Mouse (Mus musculus): Measurements from ENCODE around the gene Ugt1a8. TPM values are rescaled to one million over a fixed set of nuclear protein-coding genes. Genes with fewer than 3 reads are reported as not detected.
"Not testable (repeated sequence)": the region's sequence is repeated elsewhere in the genome, so short reads cannot be mapped to it uniquely, and the experiment has no call there.

Ugt1a8 gene
- not detected in 2 replicates for polyA plus RNA-seq (2015; fragmentation: Nextera tagmentation; extraction: Ambion mirVana)

DNA sequence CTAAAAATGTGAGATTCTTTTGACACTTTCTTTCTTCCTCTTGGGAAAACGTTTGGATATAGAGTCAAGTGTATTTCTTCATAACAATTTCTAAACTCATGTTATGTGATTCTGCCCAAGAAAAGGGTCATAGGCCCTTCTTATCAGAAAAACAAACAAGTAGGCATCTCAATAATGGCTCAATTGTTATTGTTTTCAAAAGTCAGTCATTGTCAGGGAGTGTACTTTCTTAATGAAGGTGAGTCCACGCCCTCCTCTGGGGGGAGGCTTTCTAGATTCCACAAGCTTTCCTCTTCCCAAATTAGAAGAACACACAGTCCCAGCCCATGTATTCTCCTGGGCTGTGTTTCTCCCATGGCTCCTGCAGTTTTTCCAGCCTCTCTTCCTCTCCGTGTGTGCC is at the start of gene Ugt1a8:
Ugt1a8 (plus strand) TSS at position 301 of the 400 bp plus-strand sequence.
- no peak within 1 kb of the TSS for H3K4me3 ChIP-seq (replicated peaks)
- no peak for ATAC-seq (ENCODE audit: insufficient number of reproducible peaks, low FRiP score, low TSS enrichment, low read depth)
- no peak within 1 kb of the TSS for H3K4me2 ChIP-seq (replicated peaks)
- H3K27me3 ChIP-seq: no peaks in the 10 kb centered on the region
- no peak within 1 kb of the TSS for H3K9ac ChIP-seq
- no peaks in the 10 kb centered on the region for H3K36me3 ChIP-seq
- WGBS: 77% methylated on average over 3 of the region's 3 CpGs
- H3K4me1 ChIP-seq: no peaks in the 10 kb centered on the region
- H3K27ac ChIP-seq (replicated peaks): no peak within 1 kb of the TSS
- H3K9me3 ChIP-seq (replicated peaks): no peaks in the 10 kb centered on the region

DNA sequence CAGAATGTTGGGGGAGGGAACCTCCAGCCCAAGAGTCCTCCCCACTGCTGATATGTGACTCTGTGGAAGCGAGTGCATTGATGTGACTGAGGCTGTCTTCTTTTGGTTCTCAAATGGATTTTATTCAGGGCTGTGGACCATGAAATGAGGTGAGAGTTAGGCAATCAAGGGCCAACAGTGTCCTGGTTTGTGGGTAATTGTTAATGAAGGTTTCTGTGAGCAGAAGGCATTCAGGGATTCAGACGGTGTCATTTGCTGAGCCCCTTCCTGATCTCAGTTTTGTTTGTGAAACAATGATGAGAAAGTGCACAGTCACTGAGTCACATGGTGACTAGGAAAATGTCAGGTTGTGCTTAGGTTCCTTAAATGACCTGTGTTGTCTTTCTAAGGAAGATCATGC is 44.6 kb upstream of the Ugt1a8 start:
- not testable (repeated sequence) for ATAC-seq (ENCODE audit: insufficient number of reproducible peaks, low FRiP score, low TSS enrichment, low read depth); H3K4me2 ChIP-seq (replicated peaks); H3K27ac ChIP-seq (replicated peaks); H3K4me1 ChIP-seq; H3K4me3 ChIP-seq (replicated peaks); H3K36me3 ChIP-seq; H3K9me3 ChIP-seq (replicated peaks); H3K27me3 ChIP-seq; H3K9ac ChIP-seq
- 74% methylated on average over 1 of the region's 2 CpGs for WGBS

DNA sequence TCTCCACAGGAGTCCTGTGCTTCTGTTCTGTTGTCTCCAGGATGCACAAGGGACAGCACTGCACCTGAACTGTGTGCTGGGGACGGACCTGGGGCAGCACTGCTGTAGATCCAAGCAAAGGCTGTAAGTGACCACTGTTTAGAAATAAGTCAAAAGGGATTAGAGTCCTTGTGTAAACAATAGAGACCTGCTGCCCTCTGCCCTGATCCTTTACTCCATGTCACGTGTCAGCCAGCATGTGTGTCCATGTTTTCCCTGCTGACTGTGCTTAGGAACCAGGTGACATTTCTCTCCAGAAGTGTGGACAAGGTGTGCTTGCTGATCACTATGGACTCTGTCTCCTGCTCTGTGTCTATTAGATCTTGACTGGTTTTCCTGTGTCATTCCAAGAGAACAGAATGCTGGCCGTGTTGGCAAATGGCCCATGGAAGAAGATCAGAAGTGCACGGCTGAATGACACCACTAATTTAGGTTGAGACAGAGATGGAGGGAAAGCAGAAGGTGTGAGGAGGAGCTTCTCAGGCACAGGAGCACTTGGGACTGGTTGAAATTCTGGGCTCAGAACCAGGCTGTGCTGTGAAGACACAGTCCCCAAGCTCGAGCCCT is 42.7 kb upstream of the Ugt1a8 start:
- 70% methylated on average over 4 of the region's 5 CpGs for WGBS
- not testable (repeated sequence) for H3K4me1 ChIP-seq; ATAC-seq (ENCODE audit: insufficient number of reproducible peaks, low FRiP score, low TSS enrichment, low read depth); H3K9me3 ChIP-seq (replicated peaks); H3K4me3 ChIP-seq (replicated peaks); H3K27ac ChIP-seq (replicated peaks); H3K9ac ChIP-seq; H3K27me3 ChIP-seq; H3K4me2 ChIP-seq (replicated peaks); H3K36me3 ChIP-seq

DNA sequence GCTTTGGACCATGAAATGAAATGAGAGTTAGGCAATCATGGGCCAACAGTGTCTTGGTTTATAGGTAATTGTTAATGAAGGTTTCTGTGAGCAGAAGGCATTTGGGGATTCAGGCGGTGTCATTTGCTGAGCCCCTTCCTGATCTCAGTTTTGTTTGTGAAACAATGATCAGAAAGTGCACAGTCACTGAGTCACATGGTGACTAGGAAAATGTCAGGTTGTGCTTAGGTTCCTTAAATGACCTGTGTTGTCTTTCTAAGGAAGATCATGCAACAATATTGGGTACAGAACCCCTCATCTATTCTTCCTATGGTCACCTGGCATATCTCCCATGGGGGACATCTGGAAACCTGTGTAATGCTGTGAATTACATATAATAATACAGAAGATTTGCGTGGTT is 40.2 kb upstream of the Ugt1a8 start:
- not testable (repeated sequence) for ATAC-seq (ENCODE audit: insufficient number of reproducible peaks, low FRiP score, low TSS enrichment, low read depth); H3K4me2 ChIP-seq (replicated peaks); H3K27ac ChIP-seq (replicated peaks); H3K4me3 ChIP-seq (replicated peaks); H3K4me1 ChIP-seq; H3K36me3 ChIP-seq; H3K27me3 ChIP-seq; H3K9me3 ChIP-seq (replicated peaks); H3K9ac ChIP-seq
- 77% methylated on average over 2 of the region's 2 CpGs for WGBS

DNA sequence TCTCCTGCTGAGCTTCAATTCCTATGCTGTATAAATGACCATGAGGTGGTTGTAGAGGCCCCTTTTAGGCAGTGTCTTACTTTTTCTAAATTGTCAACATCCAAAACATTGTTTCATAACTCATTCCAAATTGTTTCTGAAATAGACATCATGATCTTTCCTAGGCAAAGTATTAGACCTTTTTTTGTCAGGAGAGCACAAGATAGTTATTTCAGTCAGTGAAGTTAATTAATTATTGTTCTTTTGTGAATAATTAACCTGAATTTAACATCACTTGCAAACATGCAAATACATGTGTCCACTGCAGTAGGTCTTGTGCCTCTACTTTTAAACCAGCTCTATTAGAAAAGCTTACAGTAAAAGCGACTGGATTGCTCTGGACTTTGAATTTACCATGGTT is 32.5 kb upstream of the Ugt1a8 start, which contains the start of gene Ugt1a10:
Ugt1a10 (plus strand) TSS at position 301 of the 400 bp plus-strand sequence.
- Histone ChIP-seq H3K4me3 (replicated peaks) (no peak within 1 kb of the TSS), H3K27ac (replicated peaks) (no peak within 1 kb of the TSS), H3K36me3 (no peaks in the 10 kb centered on the region), H3K9me3 (replicated peaks) (no peaks in the 10 kb centered on the region), H3K27me3 (no peaks in the 10 kb centered on the region), H3K4me2 (replicated peaks) (no peak within 1 kb of the TSS), H3K9ac (no peak within 1 kb of the TSS), H3K4me1 (no peaks in the 10 kb centered on the region)
- 69% methylated on average over 1 of the region's 1 CpGs for WGBS
- no peak for ATAC-seq (ENCODE audit: insufficient number of reproducible peaks, low FRiP score, low TSS enrichment, low read depth)

DNA sequence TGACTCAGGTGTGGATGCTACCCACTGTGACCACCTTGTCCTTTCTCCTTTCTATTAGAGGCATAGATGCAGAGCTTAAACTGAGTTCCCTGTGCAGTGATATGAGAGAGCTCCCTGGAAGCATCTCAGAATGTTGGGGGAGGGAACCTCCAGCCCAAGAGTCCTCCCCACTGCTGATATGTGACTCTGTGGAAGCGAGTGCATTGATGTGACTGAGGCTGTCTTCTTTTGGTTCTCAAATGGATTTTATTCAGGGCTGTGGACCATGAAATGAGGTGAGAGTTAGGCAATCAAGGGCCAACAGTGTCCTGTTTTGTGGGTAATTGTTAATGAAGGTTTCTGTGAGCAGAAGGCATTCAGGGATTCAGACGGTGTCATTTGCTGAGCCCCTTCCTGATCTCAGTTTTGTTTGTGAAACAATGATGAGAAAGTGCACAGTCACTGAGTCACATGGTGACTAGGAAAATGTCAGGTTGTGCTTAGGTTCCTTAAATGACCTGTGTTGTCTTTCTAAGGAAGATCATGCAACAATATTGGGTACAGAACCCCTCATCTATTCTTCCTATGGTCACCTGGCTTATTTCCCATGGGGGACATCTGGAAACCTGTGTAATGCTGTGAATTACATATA is 21.0 kb upstream of the Ugt1a8 start:
- 65% methylated on average over 1 of the region's 2 CpGs for WGBS
- not testable (repeated sequence) for H3K9me3 ChIP-seq (replicated peaks); ATAC-seq (ENCODE audit: insufficient number of reproducible peaks, low FRiP score, low TSS enrichment, low read depth)

DNA sequence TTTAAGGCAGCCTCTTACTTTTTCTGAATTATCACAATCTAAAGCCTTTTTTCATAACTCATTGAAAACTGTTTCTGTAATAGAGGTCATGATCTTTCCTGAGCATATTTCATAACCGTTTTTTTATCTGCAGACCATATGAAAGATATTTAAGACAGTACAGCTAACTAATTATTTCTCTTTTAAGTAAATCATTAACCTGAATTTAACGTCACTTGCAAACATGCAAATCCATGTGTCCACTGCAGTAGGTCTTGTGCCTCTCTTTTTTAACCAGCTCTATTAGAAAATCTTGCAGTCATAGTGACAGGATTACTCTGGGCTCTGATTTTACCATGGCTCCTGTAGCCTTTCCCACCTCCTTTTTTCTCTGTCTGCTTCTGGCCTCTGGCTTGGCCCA is 17.1 kb upstream of the Ugt1a8 start, which contains the start of gene Ugt1a9:
Ugt1a9 (plus strand) TSS at position 306 of the 400 bp plus-strand sequence.
- H3K9me3 ChIP-seq (replicated peaks): no peaks in the 10 kb centered on the region

More for the DNA sequence above, 21.0 kb upstream of the Ugt1a8 start:
- H3K9ac ChIP-seq; H3K36me3 ChIP-seq; H3K4me3 ChIP-seq (replicated peaks); H3K4me2 ChIP-seq (replicated peaks); H3K27me3 ChIP-seq; H3K27ac ChIP-seq (replicated peaks); H3K4me1 ChIP-seq: not testable (repeated sequence)

DNA sequence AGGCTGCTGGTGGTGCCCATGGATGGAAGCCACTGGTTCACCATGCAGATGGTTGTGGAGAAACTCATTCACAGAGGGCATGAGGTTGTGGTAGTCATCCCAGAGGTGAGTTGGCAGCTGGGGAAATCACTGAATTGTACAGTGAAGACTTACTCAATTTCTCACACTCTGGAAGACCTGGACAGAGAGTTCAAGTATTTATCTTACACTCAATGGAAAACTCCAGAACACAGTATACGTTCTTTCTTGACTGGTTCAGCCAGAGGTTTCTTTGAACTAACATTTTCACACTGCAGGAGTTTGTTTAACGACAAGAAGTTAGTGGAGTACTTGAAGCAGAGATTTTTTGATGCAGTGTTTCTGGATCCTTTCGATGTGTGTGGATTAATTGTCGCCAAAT is 16.7 kb upstream of the Ugt1a8 start:
- H3K9me3 ChIP-seq (replicated peaks): no peaks in the 10 kb centered on the region
- H3K36me3 ChIP-seq: no peaks in the 10 kb centered on the region
- no peaks in the 10 kb centered on the region for H3K27me3 ChIP-seq
- no peak overlapping the region for H3K9ac ChIP-seq
- no peak overlapping the region for H3K4me3 ChIP-seq (replicated peaks)
- no peaks in the 10 kb centered on the region for H3K4me1 ChIP-seq
- no peak overlapping the region for H3K4me2 ChIP-seq (replicated peaks)
- 78% methylated on average over 4 of the region's 4 CpGs for WGBS
- no peak overlapping the region for H3K27ac ChIP-seq (replicated peaks)
- ATAC-seq (ENCODE audit: insufficient number of reproducible peaks, low FRiP score, low TSS enrichment, low read depth): no peak

More for the DNA sequence above, 17.1 kb upstream of the Ugt1a8 start, which contains the start of gene Ugt1a9:
- H3K9ac ChIP-seq: no peak within 1 kb of the TSS
- 69% methylated on average over 2 of the region's 2 CpGs for WGBS
- H3K4me1 ChIP-seq: no peaks in the 10 kb centered on the region
- no peak within 1 kb of the TSS for H3K4me2 ChIP-seq (replicated peaks)
- H3K4me3 ChIP-seq (replicated peaks): no peak within 1 kb of the TSS
- no peak within 1 kb of the TSS for H3K27ac ChIP-seq (replicated peaks)
- no peak for ATAC-seq (ENCODE audit: insufficient number of reproducible peaks, low FRiP score, low TSS enrichment, low read depth)
- H3K36me3 ChIP-seq: no peaks in the 10 kb centered on the region
- no peaks in the 10 kb centered on the region for H3K27me3 ChIP-seq

DNA sequence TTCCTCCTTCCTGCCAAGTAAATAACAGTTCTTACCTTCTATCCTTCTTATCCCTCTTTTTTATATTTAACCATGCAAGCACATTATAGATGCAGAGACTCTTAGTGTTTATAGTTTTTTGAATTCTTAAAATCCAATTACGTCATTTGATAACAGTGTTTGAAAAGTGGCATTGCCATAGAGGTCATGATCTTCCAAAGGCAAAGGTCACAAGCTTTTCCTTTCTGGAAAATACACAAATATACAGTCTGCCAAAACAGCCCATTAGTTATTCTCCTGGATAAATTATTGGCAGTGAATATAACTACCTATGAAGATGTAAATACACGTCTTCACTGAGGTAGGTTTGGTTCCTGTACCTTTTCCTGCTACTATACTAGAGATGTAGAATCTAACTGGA is 13.1 kb upstream of the Ugt1a8 start:
- H3K4me3 ChIP-seq (replicated peaks): no peak overlapping the region
- H3K27me3 ChIP-seq: no peaks in the 10 kb centered on the region
- WGBS: 81% methylated on average over 2 of the region's 2 CpGs
- H3K4me2 ChIP-seq (replicated peaks): no peak overlapping the region
- no peaks in the 10 kb centered on the region for H3K36me3 ChIP-seq
- no peak overlapping the region for H3K9ac ChIP-seq
- no peaks in the 10 kb centered on the region for H3K4me1 ChIP-seq
- H3K27ac ChIP-seq (replicated peaks): no peak overlapping the region
- no peaks in the 10 kb centered on the region for H3K9me3 ChIP-seq (replicated peaks)
- ATAC-seq (ENCODE audit: insufficient number of reproducible peaks, low FRiP score, low TSS enrichment, low read depth): no peak

DNA sequence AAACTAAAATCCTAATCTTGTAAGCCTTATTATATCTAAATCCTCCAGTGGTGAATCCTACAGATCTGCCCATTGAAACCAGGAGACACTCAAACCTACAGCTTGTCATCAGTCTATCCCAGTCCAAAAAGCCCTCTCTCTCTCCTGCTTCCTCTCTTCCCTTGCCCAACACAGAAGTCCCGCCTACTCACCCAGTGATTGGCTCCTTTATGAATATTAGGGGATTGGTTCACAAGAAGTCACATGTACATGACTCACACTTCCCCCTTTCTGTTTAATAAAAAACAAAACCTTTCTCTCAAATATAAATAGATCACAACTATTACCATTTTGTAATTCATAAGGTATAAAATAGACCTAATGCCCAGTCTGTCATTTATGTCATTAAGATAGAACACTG is 10.5 kb upstream of the Ugt1a8 start:
- no peak for ATAC-seq (ENCODE audit: insufficient number of reproducible peaks, low FRiP score, low TSS enrichment, low read depth)
- no peaks in the 10 kb centered on the region for H3K4me1 ChIP-seq
- no peak overlapping the region for H3K9ac ChIP-seq
- H3K27me3 ChIP-seq: no peaks in the 10 kb centered on the region
- 86% methylated on average over 1 of the region's 1 CpGs for WGBS
- no peak overlapping the region for H3K4me3 ChIP-seq (replicated peaks)
- H3K27ac ChIP-seq (replicated peaks): no peak overlapping the region
- no peaks in the 10 kb centered on the region for H3K36me3 ChIP-seq
- H3K4me2 ChIP-seq (replicated peaks): no peak overlapping the region
- no peaks in the 10 kb centered on the region for H3K9me3 ChIP-seq (replicated peaks)

DNA sequence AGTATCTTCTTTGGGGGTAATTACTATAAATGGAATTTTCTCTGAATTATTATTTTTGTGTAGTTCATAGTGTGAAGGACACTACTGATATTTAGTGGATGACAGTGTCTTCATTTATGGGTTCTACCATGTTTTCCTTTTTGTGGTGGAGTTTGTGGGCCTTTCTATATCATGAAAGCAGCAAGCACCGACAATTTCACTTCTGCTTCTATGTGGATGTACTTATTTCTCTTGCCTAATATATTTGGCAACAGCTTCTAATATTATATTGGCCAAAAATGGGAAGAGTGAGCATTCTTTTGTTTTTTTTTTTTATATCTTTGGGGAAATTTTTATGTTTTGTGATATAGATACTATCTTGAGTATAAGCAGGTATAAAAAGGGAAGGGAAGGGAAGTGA is 5.9 kb upstream of the Ugt1a8 start:
- no peak for ATAC-seq (ENCODE audit: insufficient number of reproducible peaks, low FRiP score, low TSS enrichment, low read depth)
- no peaks in the 10 kb centered on the region for H3K27me3 ChIP-seq
- no peak overlapping the region for H3K4me2 ChIP-seq (replicated peaks)
- no peak overlapping the region for H3K9ac ChIP-seq
- no peak overlapping the region for H3K27ac ChIP-seq (replicated peaks)
- no peaks in the 10 kb centered on the region for H3K4me1 ChIP-seq
- WGBS: 84% methylated on average over 1 of the region's 1 CpGs
- H3K4me3 ChIP-seq (replicated peaks): no peak overlapping the region
- no peaks in the 10 kb centered on the region for H3K36me3 ChIP-seq
- H3K9me3 ChIP-seq (replicated peaks): no peaks in the 10 kb centered on the region

DNA sequence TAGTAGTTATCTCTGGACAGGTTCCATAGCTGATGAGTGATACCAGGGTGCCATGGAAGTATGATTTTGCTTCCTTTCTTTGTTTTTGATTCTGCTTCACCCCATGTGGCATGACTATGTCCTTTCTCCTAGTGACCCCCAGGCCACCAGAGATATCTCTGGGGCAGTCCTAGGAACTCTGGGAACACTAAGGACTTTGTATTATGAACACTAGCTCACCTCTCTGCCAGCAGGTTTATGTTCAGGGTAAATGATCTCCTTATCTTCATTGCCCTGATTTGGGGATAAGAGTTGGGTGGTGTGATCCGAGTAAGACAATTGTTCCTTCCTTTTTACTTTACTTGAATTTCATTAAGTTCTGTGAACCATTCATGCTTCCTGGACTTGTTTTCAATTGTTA is 1.5 kb upstream of the Ugt1a8 start:
- 73% methylated on average over 1 of the region's 1 CpGs for WGBS
- no peak overlapping the region for H3K4me2 ChIP-seq (replicated peaks)

More for the DNA sequence above, 1.5 kb upstream of the Ugt1a8 start:
- H3K36me3 ChIP-seq: no peaks in the 10 kb centered on the region
- no peaks in the 10 kb centered on the region for H3K4me1 ChIP-seq
- H3K27ac ChIP-seq (replicated peaks): no peak overlapping the region
- H3K9ac ChIP-seq: no peak overlapping the region
- no peaks in the 10 kb centered on the region for H3K27me3 ChIP-seq
- ATAC-seq (ENCODE audit: insufficient number of reproducible peaks, low FRiP score, low TSS enrichment, low read depth): no peak
- no peak overlapping the region for H3K4me3 ChIP-seq (replicated peaks)
- no peaks in the 10 kb centered on the region for H3K9me3 ChIP-seq (replicated peaks)
